Mouse (Mus musculus) CD4-positive, CD25-positive, alpha-beta regulatory T cell, adult 2 months (primary cell): ENCODE data around the gene H2al1b.

Experiments used
- DNase-seq: peaks from one replicate; pipeline ENCODE4 v3.0.0-alpha.2; 2012; ENCODE audit warnings: low read depth, low spot score

H2al1b gene

GRCm38 (mm10) chrX:11346756-11347155 lies 44.5 kb downstream of the H2al1b start:
- DNase-seq: no peak
